Mouse (Mus musculus) intestine, embryonic 14.5 days (tissue): ENCODE results near the gene Ppara. TPM values are rescaled to one million over a fixed set of nuclear protein-coding genes. Genes with fewer than 3 reads are reported as not detected.

ENCODE experiments used
- ATAC-seq: fragments of 200-750 bp; cut with Nextera tagmentation; replicated peaks from 2 replicates; pipeline ENCODE4 v1.8.0; 2017; ENCODE audit warnings: low read depth, moderate number of reproducible peaks, moderate TSS enrichment, moderate library complexity; ENCODE audit not compliant: low FRiP score, low TSS enrichment
- DNase-seq: peaks from one replicate; pipeline ENCODE4 v3.0.0-alpha.2; 2018; ENCODE audit warnings: low spot score
- H3K27ac ChIP-seq: fragments of 300-500 bp; sonication (generic); 2 replicates; pipeline ENCODE4 v1.5.1; 2014; ENCODE audit warnings: low read depth, mild to moderate bottlenecking, control low read depth
- H3K27me3 ChIP-seq: fragments of 300-500 bp; sonication (generic); replicated peaks from 2 replicates; pipeline ENCODE4 v1.6.1; 2014; ENCODE audit warnings: low read length, control low read depth; ENCODE audit not compliant: control insufficient read depth, insufficient read depth
- H3K36me3 ChIP-seq: fragments of 300-500 bp; sonication (generic); 2 replicates; pipeline ENCODE4 v1.6.1; 2014; ENCODE audit warnings: low read length, control low read depth; ENCODE audit not compliant: control insufficient read depth, insufficient read depth
- H3K4me1 ChIP-seq: fragments of 300-500 bp; sonication (generic); replicated peaks from 2 replicates; pipeline ENCODE4 v1.6.1; 2014; ENCODE audit warnings: low read length, control low read depth, mixed read lengths; ENCODE audit not compliant: control insufficient read depth, insufficient read depth
- H3K4me2 ChIP-seq: fragments of 300-500 bp; sonication (generic); 2 replicates; pipeline ENCODE4 v1.6.1; 2014; ENCODE audit warnings: low read length
- H3K4me3 ChIP-seq: fragments of 300-500 bp; sonication (generic); 2 replicates; pipeline ENCODE4 v1.5.1; 2014; ENCODE audit warnings: low read depth, low read length, control low read depth, mixed read lengths
- H3K9ac ChIP-seq: fragments of 300-500 bp; sonication (generic); 2 replicates; pipeline ENCODE4 v1.6.1; 2014; ENCODE audit warnings: mild to moderate bottlenecking, low read length
- H3K9me3 ChIP-seq: fragments of 300-500 bp; sonication (generic); 2 replicates; pipeline ENCODE4 v1.6.1; 2016; ENCODE audit warnings: low read length, control low read depth; ENCODE audit not compliant: control insufficient read depth
- WGBS: fragments of 180-500 bp; shearing (Covaris S2); extraction: QIAGEN DNeasy Blood & Tissue Kit; methylation state at CpG from one replicate; pipeline ENCODE4 v1.1.7; 2014; 5-methylcytosine and 5-hydroxymethylcytosine counted together
- polyA plus RNA-seq: library from polyadenylated mRNA; unstranded; fragments of >200 nt; fragmentation: Nextera tagmentation; extraction: Ambion mirVana; gene quantifications from 2 replicates; pipeline ENCODE4 v1.2.1, GENCODE M21; 2014

The Ppara gene
- polyA plus RNA-seq, 1 experiment from 2014 or later: 7.6 TPM

DNA sequence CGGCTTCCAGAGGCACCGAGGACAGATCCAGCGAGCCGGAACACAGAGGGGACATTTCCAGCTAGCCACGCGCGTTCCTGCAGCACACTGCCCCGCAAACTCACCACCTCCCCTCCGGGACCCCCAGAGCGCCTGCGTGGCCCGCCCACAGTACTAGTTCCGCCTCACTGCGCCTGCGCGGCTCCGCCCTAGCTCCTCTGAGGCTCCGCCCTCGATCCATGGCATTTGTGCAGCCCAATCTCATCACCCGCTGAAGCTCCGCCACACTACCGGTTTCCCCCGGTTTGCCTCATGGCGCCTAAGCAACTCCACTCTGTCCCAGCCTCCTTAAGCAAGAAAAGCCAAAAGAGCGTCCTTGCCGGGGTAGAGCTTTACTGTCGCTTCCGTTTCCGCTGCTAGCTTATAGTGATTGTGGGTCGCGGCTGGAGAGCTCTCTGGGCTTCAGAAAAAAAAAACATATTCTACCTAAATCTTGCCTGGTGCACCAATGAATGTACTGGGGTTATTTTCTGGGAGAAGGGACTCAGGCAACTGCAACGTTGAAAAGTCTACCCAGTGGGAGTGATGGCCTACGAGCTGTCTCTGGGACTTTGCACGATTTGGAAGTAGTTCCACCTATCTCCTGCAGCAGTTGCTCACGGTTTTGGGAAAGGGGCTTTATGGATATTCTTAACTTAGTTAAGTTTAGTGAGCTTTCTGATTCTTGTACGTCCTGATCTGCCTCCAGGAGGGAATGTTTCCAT lies 76.9 kb downstream of the Ppara start, which contains the start of gene Cdpf1:
Gene Cdpf1 (minus strand): TSS at position 163 of the 743 bp plus-strand sequence.
- H3K4me2 ChIP-seq: peak within 1 kb of the TSS; percentile 87
- peak within 1 kb of the TSS; percentile 64 for H3K4me3 ChIP-seq
- DNase-seq (peak; percentile 99), ATAC-seq (peak; percentile 89)
- H3K4me1 ChIP-seq: peaks cover 8% of the 10 kb centered on the region
- 3% methylated on average over 35 of the region's 36 CpGs for WGBS
- peak within 1 kb of the TSS; percentile 91 for H3K27ac ChIP-seq
- no peaks in the 10 kb centered on the region for H3K27me3 ChIP-seq
- no peaks in the 10 kb centered on the region for H3K36me3 ChIP-seq
- no peaks in the 10 kb centered on the region for H3K9me3 ChIP-seq
- peak within 1 kb of the TSS; percentile 74 for H3K9ac ChIP-seq

- Histone ChIP-seq H3K36me3 (no peaks in the 10 kb centered on the region), H3K27ac (no peak overlapping the region), H3K9ac (no peak overlapping the region), H3K27me3 (no peaks in the 10 kb centered on the region), H3K4me2 (no peak overlapping the region), H3K9me3 (peaks cover 3% of the 10 kb centered on the region; the same call in 1 of the 2 replicates), H3K4me3 (no peak overlapping the region), H3K4me1 (peaks cover 8% of the 10 kb centered on the region)
- WGBS: 63% methylated on average over 10 of the region's 10 CpGs
- DNase-seq (no peak), ATAC-seq (no peak)
Measured at GRCm38 (mm10) chr15:85813428-85813827, 78.6 kb downstream of the Ppara start.

GRCm38 (mm10) chr15:85821203-85822010 lies 86.6 kb downstream of the Ppara start, which contains the start of gene Pkdrej:
Gene Pkdrej (minus strand): TSS chr15:85821734.
- peak within 1 kb of the TSS; percentile 74 for H3K4me2 ChIP-seq
- H3K9ac ChIP-seq: peak within 1 kb of the TSS; percentile 58
- H3K27me3 ChIP-seq: 0 out of 2 replicates have a peak, but pooled peaks cover 11% of the 10 kb centered on the region
- H3K36me3 ChIP-seq: no peaks in the 10 kb centered on the region
- H3K9me3 ChIP-seq: peaks cover 3% of the 10 kb centered on the region; the same call in 1 of the 2 replicates
- peak within 1 kb of the TSS; percentile 37 for H3K4me3 ChIP-seq
- H3K4me1 ChIP-seq: no peaks in the 10 kb centered on the region
- no peak within 1 kb of the TSS for H3K27ac ChIP-seq
- 1% methylated on average over 60 of the region's 65 CpGs for WGBS
- peak; percentile 81 for ATAC-seq
- peak; percentile 74 for DNase-seq

- ATAC-seq: peak; percentile 74
- H3K9me3 ChIP-seq: peaks cover 3% of the 10 kb centered on the region; the same call in 1 of the 2 replicates
- H3K36me3 ChIP-seq: no peaks in the 10 kb centered on the region
- DNase-seq: no peak
- 16% methylated on average over 4 of the region's 4 CpGs for WGBS
- H3K4me1 ChIP-seq: no peaks in the 10 kb centered on the region
- no peak overlapping the region for H3K27ac ChIP-seq
- peak overlapping the region; percentile 58 for H3K9ac ChIP-seq
- 0 out of 2 replicates have a peak, but pooled peaks cover 11% of the 10 kb centered on the region for H3K27me3 ChIP-seq
- H3K4me3 ChIP-seq: peak overlapping the region; percentile 37
- H3K4me2 ChIP-seq: peak overlapping the region; percentile 74
Measured at GRCm38 (mm10) chr15:85822011-85822359, 87.2 kb downstream of the Ppara start.

- no peaks in the 10 kb centered on the region for H3K9me3 ChIP-seq
- no peak overlapping the region for H3K4me3 ChIP-seq
- H3K27me3 ChIP-seq: no peaks in the 10 kb centered on the region
- DNase-seq (no peak), ATAC-seq (no peak)
- no peaks in the 10 kb centered on the region for H3K36me3 ChIP-seq
- no peak overlapping the region for H3K4me2 ChIP-seq
- H3K27ac ChIP-seq: no peak overlapping the region
- H3K9ac ChIP-seq: no peak overlapping the region
- 46% methylated on average over 5 of the region's 5 CpGs for WGBS
- H3K4me1 ChIP-seq: peaks cover 1% of the 10 kb centered on the region; the same call in 1 of the 2 replicates
Measured at GRCm38 (mm10) chr15:85826676-85827075, 91.9 kb downstream of the Ppara start.

DNA sequence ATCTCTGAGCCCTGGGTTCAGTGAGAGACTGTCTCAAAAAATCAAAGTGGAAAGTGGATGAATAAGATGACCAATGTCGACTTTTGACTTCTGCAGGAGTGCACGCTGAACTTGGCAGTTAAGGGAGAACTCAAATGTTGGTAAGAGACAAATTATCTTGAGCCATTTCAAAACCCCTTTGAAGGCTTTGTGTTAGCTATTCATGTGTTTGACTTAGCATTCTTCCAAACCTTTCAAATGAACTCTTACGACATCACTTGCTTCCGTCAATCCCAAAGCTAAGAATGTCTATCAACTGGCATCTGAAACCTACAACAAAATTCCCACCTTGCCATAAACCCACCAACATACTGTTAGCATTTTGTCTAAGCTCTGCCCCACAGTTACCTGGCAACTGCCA lies 93.3 kb downstream of the Ppara start:
- H3K36me3 ChIP-seq: no peaks in the 10 kb centered on the region
- WGBS: 81% methylated on average over 4 of the region's 4 CpGs
- no peak overlapping the region for H3K27ac ChIP-seq
- no peaks in the 10 kb centered on the region for H3K27me3 ChIP-seq
- no peak overlapping the region for H3K9ac ChIP-seq
- no peak for DNase-seq
- H3K4me2 ChIP-seq: no peak overlapping the region
- no peak for ATAC-seq
- H3K9me3 ChIP-seq: no peaks in the 10 kb centered on the region
- peaks cover 8% of the 10 kb centered on the region for H3K4me1 ChIP-seq
- no peak overlapping the region for H3K4me3 ChIP-seq

DNA sequence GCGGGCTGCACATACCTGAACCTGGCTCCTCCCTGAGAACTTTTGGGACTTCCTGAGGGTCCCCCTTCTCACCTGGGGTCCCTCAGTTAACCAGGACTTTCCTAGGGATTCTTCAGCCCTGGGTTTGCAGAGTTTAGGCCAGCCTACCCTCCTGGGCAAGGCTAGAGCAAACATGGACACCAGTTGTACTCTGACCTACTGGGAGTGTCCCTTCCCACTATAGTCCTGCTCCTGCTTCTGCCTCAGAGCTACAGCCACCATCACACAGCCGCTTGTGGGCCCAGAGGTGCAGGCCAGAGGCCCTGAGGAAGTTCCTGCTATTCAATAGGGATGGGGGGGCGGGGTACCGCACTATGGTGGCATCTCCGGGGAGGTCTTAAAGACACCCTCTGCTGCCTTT lies 94.7 kb downstream of the Ppara start:
- Histone ChIP-seq H3K27ac (no peak overlapping the region), H3K4me1 (peaks cover 8% of the 10 kb centered on the region), H3K27me3 (no peaks in the 10 kb centered on the region), H3K36me3 (no peaks in the 10 kb centered on the region), H3K9ac (no peak overlapping the region), H3K4me3 (no peak overlapping the region), H3K4me2 (no peak overlapping the region), H3K9me3 (no peaks in the 10 kb centered on the region)
- 65% methylated on average over 5 of the region's 5 CpGs for WGBS
- DNase-seq (no peak), ATAC-seq (no peak)

GRCm38 (mm10) chr15:85831954-85832590 lies 97.3 kb downstream of the Ppara start, which contains the start of gene Ttc38:
Gene Ttc38 (plus strand): TSS chr15:85832306.
- DNase-seq (peak; percentile 78), ATAC-seq (peak; percentile 87)
- H3K36me3 ChIP-seq: no peaks in the 10 kb centered on the region
- H3K9ac ChIP-seq: peak within 1 kb of the TSS; percentile 37
- H3K4me3 ChIP-seq: peak within 1 kb of the TSS; percentile 49
- whole genome bisulfite sequencing: under 1% methylated on average over 27 of the region's 27 CpGs
- no peaks in the 10 kb centered on the region for H3K9me3 ChIP-seq
- H3K27me3 ChIP-seq: no peaks in the 10 kb centered on the region
- no peak within 1 kb of the TSS for H3K27ac ChIP-seq
- H3K4me2 ChIP-seq: peak within 1 kb of the TSS; percentile 77
- H3K4me1 ChIP-seq: peaks cover 8% of the 10 kb centered on the region
